Mouse (Mus musculus): ENCODE results near the gene Ttc30a1.

DNA sequence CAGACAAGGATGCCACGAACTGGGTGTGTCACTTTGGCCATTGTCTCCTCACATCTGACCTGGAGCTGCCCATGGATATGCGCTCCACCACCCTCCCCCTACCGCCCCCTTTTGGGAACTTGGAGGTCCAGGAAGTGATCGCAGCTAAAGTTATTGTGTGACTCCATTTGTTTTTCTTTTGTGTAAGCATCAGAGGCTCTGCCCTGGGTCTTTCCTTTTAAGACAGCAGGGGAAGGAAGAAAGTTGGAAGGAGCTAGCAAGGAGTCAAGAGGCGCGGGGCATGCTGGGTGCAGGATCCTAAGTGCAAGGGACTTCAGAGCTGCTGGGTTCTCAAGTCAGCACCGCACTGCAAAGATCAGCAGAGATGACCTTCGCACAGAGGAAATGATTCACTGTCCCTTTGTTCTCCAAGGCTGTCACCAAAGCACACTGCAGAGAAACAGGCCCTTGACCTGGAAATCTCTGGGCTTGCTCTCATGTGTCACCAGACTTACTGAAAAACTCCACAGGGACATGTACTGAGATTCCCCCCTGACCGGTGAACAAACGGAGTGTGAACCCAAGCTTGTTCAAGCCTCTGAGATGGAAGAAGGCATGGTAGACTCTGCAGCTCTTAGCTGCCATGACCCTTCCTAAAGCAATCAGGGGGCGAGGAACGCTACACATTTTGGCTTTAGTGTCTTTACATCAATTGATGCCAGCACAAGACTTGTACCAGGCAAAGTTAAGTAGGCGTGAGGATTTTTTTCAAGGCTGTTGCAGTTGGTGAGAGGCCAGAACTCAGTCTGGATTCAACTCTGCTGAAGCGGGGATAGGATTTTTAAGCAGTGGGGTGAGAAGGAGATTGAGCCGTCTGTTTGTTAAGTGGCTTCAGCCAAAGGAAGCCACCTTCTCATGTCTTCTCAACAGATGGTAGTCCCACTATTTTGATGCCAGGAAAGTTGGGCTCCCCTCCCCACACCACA, 21.1 kb downstream of the Ttc30a1 start:
- TF ChIP-seq CTCF (IDR thresholded peaks at IDR 0.05; ENCODE audit: borderline replicate concordance, control insufficient read depth, extremely low read depth, insufficient read depth, low read length, poor library complexity), result no peak
- no peak for TF ChIP-seq POLR2A (IDR thresholded peaks at IDR 0.05; ENCODE audit: control insufficient read depth, extremely low read depth, insufficient read depth, low read length, poor library complexity)
